Mouse (Mus musculus) kidney, postnatal 10 days (tissue): ENCODE measurements around the gene C8b.

Experiments used
- DNase-seq: peaks from one replicate; pipeline ENCODE4 v3.0.0; 2021; ENCODE audit warnings: mixed read lengths

Gene C8b

GRCm38 (mm10) chr4:104813617-104814016, 47.5 kb downstream of the C8b start:
- DNase-seq = no peak

DNA sequence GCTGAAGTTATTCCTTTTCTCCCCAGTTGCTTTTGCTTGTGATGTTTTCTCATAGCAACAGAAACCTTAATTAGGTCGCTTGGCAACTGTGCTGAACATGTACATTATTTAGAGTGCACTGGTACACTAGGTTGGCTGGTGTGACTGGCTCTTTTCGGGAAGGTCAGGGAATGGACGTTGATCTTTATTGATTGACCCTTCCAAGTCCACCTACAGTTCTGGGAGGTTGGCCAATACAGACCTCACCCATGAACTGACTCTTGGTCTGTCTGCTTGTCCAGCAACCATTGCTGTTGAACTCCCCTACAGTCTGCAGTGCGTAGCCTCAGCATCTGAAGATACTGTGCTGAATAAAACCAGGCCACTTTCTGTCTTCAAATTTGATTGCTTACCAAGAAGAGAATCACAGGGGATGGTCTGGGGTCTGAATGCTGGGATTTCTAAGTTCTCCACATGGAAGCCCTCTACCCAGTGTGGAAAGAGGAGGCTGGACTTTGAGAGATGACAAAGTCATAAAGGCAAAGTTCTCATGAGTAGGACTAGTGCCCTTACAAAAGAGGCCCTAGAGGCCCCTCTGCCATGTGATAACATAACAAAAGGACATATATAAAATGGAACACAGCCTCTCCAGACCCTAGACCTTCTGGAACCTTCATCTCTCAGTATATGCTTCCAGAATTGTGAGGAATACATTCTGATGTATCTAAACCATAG, 50.6 kb downstream of the C8b start:
- DNase-seq = no peak

GRCm38 (mm10) chr4:104817509-104817908, 51.4 kb downstream of the C8b start:
- DNase-seq = peak; percentile 23

DNA sequence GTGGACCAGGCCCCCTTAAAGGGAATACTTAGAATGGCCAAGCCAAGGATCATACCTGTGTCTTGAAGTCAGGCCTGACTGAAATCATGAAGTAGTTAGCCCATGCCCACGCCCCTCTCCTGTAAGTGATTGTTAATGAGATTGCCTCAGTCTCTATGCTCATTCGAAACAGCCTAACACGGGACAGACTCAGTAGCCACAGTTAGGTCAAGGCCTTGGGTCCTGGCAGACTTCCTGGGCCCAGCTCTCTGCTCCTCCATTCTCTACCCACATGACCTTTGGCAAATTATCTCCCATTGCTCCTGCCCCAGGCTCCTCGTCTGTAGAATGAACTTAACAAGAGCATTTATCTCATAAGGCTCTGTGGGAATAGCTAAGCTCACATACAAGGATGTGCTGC, 52.9 kb downstream of the C8b start:
- no peak for DNase-seq

- no peak for DNase-seq
Measured at GRCm38 (mm10) chr4:104819891-104820290, 53.8 kb downstream of the C8b start.

DNA sequence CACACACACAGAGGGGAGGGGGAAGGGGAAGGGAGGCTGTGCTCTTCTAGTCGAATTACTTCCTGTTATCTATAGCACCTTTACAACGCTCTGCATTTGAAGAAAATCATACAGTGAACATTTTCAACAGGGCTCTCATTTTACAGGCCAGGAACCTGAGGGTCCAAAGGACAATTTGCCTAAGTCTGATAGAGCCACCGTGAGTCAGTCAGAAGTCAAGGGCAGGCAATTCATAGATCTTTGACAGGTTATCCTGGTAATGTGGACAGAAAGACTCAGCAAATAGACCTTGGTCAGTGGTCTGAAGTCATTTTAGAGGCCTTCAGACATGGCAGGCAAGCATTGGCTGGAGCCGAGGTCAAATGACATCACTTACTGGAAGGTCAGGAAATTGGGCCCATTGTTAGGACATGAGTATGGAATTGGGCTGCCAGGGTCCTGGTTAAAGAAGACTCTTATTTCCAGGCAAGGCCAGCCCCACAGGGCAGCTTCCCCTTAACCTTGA, 57.5 kb downstream of the C8b start:
- DNase-seq = no peak

- DNase-seq = peak; percentile 34
Measured at GRCm38 (mm10) chr4:104824381-104825077, 58.4 kb downstream of the C8b start.

DNA sequence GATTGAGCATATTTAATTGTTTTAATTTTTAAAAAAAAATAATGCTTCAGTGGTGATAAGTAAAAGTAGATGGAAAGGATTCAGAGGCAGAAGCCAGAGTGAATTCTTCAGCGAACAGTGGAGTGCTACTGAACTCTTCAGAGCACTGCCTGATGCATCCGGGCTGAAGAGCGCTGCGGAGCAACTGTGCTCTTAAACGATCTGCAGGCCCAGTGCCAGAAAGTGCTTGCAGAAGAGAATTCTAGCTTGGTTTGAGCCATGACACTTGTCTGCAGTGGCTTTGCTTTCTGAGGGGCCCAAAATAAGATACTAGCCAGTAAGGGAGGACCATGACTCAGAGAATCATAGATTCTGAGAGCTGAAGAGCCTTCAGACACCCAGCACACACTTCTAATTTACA, 62.8 kb downstream of the C8b start:
- DNase-seq = peak; percentile 61

DNA sequence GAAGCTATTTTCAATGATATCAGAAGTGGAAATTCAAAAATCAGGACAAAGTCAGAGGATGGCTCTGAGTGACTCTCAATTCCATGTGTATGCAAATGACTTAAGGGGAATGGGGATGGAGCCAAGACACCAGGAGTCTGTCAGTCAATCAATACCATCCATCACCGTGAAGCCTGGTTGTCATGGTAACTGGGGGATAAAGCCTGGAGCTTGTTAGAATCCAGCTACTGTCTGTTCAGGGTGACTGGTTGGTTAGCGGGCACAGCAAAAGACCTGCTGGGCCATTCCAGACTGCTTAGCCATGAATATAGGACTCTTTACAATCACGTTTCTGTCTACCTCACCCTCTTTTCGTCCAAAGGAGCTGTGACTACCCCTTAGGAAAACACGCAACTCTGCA, 69.0 kb downstream of the C8b start:
- DNase-seq = no peak

DNA sequence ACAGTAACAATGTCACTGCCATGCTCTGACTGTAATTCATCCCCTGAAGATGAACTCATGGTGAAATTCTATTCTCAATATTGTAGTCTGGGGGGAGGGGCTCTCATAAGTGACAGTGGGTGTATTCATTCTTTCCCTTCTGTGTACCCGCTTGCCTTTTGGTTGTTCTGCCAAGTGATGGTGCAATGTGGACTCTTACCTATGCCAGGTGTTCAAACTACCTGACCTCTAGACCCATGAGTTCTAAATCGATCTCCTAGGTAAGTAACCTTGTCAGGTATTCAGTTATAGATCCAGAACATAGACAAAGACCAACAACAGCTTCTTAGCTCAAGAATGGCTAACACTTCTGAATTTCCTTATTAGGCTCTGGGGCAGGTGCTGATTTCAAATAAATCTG, 72.2 kb downstream of the C8b start:
- no peak for DNase-seq

- no peak for DNase-seq
Measured at GRCm38 (mm10) chr4:104842204-104842603, 76.1 kb downstream of the C8b start.

GRCm38 (mm10) chr4:104843546-104843945, 77.4 kb downstream of the C8b start:
- DNase-seq = no peak
